Mouse (Mus musculus) liver, embryonic 18 days (tissue): ENCODE data around the gene Lgr4. TPM values are rescaled to one million over a fixed set of nuclear protein-coding genes. Genes with fewer than 3 reads are reported as not detected.

Experiments used
- polyA plus RNA-seq: library from polyadenylated mRNA; depleted of rRNA; stranded (reverse); fragments of >200 nt; gene quantifications from 2 replicates; pipeline ENCODE4 v1.2.3, GENCODE M21; 2012; rRNA removed

The Lgr4 gene
- polyA plus RNA-seq, result 5.4 and 5.6 TPM in 2 replicates

DNA sequence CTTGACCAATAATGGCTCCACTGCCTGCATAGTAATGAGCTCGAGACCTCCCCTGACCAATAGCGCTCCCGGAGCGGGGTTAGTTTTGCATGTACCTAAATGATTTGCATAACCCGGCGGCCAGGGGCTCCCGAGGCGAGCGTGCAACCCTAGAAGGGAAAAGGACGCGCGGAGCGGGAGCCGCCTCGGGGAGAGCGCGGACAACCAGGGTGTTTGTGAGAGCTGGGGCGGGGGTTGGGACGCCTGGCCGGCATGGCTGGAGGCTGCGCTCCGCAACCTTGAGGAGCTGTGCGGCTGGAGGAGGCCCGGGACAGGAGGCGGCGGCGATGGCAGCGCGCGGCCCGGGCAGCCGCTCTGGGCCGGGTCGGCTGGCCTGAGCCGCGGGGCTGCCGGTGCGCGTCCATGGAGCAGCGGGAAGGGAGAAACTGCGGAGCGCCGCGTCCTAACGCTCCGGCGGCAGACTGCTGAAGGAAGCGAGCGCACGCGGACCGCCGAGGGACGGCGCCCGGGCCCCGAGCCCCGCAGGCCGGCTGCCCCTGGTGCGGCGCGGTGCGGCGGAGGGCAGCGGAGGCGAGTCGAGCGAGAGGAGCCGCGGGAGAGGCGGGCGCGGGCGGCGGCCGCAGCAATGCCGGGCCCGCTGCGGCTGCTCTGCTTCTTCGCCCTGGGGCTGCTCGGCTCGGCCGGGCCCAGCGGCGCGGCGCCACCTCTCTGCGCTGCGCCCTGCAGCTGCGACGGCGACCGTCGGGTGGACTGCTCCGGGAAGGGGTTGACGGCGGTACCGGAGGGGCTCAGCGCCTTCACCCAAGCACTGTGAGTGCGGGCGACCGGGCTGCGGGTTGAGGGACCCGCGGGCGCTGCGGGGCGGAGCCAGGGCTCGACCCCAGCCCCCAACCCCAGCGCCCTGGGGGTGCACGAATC is at the start of gene Lgr4:
Lgr4 (plus strand) TSS at position 152 of the 918 bp plus-strand sequence.

DNA sequence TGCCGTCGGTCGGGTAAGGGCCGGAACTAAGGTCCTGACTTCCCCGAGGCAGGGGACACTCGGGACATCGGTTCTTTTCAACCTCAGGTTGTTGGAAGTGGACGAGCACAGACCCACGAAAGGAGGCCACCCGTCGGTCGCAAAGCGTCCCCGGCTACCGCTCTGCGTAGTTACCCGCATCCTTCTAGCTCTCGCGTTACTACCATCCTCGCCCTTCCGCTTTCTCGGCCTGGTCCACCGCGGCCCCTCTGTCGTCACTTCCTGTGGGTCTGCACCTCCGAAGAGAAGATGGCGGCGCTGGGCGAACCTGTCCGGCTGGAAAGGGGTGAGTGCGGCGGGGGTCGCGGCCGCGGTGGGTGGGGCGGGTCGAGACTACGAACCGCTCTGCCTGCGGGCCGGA is 26.9 kb upstream of the Lgr4 start, which contains the start of gene Lin7c:
Lin7c (plus strand) TSS at position 257 of the 400 bp plus-strand sequence.

DNA sequence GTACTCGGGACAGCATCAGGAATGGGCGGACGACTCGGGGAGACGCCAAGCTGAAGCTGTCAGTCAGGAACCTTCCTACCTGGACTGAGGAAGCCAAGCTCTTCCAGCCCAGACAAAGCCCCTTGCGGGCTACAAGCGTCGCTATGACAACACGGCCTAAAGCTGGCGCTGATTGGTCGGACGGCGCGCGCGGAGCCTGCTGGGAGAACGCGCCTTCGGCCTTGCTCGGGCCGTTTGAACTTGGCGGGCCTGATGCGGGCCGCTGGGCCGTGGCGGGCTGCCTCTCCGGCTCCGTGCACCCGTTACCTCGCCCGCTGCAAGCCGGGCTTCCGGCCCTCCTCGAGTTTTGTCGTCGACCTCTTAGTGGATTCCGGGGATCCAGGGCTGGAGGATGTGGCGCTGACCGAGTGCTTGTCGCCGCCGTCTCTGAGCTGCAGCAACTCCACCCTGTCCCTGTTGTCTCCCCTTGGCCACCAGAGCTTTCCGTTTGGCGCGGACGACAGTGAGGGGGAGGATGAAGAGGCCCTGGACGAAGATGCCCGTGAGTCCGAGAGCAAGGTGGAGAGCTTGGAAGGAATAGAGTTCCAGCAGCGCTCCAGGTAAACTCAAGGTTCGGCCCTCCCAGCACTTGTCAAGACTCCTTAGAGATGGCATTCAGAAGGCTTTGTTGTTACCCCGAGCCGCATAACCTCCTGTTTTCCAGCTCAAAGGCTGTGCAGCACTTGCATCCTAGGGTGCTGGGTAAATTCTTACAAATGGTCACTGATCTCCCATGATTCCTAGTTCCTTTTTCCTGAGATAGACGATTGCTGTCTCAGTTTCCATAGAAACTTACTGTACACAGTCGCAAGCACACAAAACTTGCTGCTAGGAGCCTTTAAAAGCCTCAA is 100.4 kb downstream of the Lgr4 start, which contains the start of gene Ccdc34:
Ccdc34 (plus strand) TSS at position 202 of the 890 bp plus-strand sequence.

Other genes starting within 250 kb of the Lgr4 start
- 0.06 and 0.11 TPM in 2 replicates for gene Bdnf, start 242.9 kb upstream of the Lgr4 start, polyA plus RNA-seq
- gene Lin7c, start 26.8 kb upstream of the Lgr4 start, polyA plus RNA-seq, result 8.3 and 9.4 TPM in 2 replicates
- 10.0 and 10.5 TPM in 2 replicates for gene Ccdc34, start 100.2 kb downstream of the Lgr4 start, polyA plus RNA-seq